Mouse (Mus musculus) E14TG2a.4 (cell line): ENCODE measurements around the gene Tenm3.

ENCODE experiments used
- CTCF ChIP-seq: conservative IDR thresholded peaks from 2 replicates; pipeline ENCODE4 v1.5.1; 2014; ENCODE audit warnings: low read length
- NANOG ChIP-seq: IDR thresholded peaks from 2 replicates; pipeline ENCODE4 v1.6.1; 2014; ENCODE audit warnings: borderline replicate concordance, low read length, mixed read lengths

DNA sequence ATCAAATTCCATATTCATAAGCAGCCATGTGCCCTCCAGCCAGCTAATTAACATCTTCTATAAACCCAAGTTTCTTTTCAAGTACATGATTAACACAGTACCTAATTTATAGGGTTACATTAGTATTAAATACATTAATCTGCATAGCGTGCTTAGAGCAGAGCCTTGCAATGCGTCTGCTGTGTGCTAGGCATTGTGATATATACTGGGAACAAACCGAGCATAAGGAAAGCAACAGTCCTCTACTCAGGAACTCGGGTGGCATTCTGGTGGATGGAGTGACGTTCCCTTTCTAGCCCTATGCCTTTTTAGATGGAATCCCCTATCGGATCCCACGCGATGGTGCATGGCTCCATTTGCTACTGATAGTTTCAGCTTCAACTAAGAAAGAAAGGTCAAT is 321.7 kb downstream of the Tenm3 start:
- TF ChIP-seq CTCF, result no peak
- TF ChIP-seq NANOG, result no peak
